Mouse (Mus musculus) right cerebral cortex, postnatal 10 days (tissue): ENCODE results near the gene Polg.

Experiments
- DNase-seq, 2 experiments: peaks; one replicate each; pipeline ENCODE4 v3.0.0; 2021; ENCODE audit warnings: low spot score in 2 of 2

Gene Polg

GRCm38 (mm10) chr7:79465461-79466044 lies 609 bp downstream of the Polg start:
- DNase-seq: peak; percentile 59 to 65

DNA sequence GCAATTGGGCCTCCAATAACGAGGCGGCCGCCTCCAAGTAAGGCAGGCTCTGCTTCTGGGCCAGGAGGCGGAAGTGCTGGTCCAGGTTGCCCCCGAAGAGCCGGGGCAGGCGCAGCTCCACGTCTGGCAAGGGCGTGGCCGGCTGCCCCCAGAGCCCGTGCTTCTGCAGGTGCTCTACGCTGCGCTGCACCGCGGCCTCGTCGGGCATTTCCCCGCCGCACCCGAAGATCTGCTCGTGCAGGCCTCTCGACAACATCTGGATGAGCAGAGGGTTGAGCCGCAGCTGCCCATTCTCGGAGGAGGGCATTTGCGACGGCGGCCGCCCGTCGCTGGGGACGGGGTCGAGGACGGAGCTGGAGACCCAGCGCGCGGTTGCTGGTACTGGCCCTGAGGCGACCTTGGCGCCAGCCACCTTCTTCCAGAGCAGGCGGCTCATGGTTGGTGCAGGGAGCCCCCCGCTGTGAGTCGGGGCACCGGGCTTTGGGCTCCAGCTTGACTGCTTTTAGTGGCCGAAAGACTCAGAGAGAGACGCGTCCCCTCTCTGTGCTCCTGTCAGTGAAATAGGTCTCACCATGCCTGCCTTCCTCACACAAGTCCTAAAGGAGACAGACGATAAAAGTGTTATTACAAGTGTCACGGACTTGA lies 1.3 kb downstream of the Polg start:
- no peak for DNase-seq

DNA sequence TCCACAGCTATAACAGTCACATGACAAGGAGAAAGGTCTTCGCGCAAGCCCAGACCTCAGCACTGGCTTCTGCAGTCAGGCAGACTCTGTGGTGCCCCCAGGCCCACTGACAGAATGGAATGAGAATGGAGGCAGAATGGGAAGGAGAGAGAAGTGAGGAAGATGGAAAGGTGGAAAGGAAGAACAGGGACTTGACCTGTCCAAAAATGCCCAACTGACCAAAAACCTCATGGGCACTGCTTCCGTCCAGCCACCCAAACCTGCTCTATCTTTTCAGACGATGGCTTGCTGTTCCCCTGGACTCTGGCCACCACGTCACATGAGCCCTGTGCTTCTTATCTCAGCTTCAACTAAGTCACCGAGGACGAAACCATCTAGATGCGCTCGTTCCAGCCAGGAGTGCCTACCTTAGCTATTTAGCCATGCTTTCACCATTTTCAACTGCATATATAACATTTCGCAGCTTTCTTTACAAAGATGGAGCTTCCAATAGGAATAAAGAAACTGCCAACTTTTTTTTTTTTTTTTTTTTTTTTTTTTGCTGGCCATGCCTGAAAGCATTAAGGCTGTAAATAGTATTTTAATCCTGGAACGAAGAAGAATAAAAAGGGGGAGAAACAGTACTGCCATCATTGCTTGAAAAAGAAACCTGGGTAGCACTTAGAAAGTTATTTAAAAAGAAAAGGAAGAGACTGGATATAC lies 2.6 kb downstream of the Polg start:
- no peak for DNase-seq

GRCm38 (mm10) chr7:79461721-79462120 lies 4.4 kb downstream of the Polg start:
- DNase-seq: no peak

- DNase-seq: no peak
Observed at GRCm38 (mm10) chr7:79447486-79447885, 18.7 kb downstream of the Polg start.

DNA sequence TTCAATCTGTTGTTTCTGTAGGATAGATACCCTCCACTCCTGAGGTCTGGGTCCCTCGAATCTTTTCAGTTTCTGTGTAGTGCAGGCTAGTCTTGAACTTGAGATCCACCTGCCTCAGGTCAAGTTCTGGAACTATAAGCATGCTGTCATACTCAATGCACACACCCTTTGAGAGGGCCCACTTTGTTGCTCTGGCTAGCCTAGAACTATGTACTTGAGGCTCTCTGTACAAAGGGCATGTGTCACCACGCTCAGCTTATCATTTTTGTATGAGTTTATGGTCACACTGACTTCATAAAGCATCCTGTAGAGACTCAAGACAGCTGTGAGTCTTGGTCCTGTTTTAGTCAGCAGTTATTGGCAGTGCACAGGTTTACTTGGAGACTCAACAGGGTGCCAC lies 19.1 kb downstream of the Polg start:
- DNase-seq: no peak

DNA sequence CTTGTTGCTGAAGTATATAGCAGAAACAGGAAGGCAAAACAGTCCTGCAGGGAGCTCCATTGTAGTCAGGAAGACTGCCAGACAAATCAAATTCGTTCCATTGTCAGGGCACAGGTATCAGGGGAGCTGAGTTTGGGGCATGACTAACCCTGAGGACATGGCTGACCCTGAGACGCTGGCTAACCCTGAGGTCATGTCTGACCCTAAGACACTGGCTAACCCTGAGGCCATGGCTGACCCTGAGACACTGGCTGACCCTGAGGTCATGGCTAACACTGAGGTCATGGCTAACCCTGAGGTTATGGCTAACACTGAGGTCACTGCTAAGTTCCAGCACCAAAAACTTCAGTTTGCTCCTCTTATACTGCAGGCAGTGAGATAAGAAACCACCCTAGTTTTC lies 26.1 kb downstream of the Polg start:
- DNase-seq: no peak

DNA sequence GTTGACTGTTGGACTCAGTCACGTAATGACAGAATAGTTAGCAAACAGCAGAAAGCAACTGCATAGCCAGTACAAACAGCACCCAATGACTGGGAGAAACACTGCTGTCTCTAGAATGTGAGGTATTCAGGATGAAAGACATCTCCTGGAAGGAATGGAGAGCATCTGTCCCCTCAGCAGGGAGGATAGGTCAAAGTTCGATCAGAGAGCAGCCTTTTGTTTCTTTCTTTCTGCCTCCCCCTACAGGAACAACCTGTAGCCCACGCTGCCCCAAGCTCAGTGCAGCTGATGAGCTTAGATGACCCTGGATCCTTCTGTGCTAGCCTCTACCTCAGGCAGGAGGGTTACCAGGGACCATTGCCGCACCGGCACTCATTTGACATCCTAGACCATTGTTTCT lies 37.9 kb downstream of the Polg start:
- no peak for DNase-seq

- no peak for DNase-seq
Observed at GRCm38 (mm10) chr7:79425804-79426203, 40.4 kb downstream of the Polg start.

DNA sequence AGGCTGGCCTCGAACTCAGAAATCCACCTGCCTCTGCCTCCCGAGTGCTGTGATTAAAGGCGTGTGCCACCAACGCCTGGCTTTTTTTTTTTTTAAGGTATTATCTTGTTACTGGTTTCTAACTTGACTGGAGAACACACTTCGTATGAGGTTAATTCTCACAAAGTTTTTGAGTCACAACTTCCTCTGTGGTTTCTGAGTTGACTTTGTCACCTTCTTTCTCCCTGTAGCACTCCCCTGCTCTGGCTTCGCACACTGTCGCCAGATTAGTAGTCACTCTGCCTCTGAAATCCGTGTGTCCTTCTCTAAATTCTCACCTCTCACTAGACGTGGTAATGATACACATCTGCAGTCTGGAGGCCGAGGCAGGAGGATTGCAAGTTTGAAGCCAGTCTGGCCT lies 43.3 kb downstream of the Polg start:
- no peak for DNase-seq

- no peak for DNase-seq
Observed at GRCm38 (mm10) chr7:79419950-79420349, 46.2 kb downstream of the Polg start.

- no peak for DNase-seq
Observed at GRCm38 (mm10) chr7:79414449-79415375, 51.5 kb downstream of the Polg start.

- DNase-seq: no peak
Observed at GRCm38 (mm10) chr7:79400296-79400695, 65.9 kb downstream of the Polg start.

DNA sequence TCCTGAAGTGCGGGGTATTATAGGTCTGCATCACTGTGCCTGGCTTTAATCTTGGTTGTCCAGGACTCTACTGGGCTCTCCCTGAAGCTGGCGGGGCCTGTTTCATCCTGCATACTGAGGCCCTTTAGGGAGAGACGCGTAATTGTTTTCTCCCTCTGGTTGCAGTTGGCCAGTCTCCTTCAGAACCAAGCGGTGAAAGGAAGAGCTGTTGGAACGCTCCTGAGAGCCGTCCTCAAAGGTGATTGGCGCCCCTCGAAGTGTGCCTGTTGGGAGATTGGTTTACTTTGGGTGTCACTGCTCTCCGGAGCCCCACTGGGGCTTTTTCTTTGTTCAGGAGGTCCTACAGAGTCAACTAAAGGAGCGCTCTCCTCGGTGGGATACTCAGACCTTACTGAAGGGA lies 67.2 kb downstream of the Polg start:
- DNase-seq: no peak

DNA sequence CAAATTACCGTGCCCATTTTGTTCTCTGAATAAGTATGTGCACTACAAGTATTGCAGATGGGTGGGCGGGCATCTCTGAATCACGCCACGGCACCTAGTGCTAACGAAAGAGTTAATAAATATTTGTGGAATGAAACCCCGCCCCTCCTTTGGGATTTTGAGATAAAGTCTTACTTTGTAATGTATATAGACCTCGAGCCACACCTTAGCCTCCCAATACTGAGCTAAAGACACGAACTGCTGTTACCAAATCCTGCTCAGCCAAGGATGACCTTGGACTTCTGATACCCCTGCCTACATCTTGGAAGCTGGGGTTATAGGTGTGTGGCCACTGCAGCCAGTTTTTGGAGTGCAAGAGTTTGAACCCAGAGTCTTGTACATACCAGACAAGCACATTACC lies 67.7 kb downstream of the Polg start:
- no peak for DNase-seq

DNA sequence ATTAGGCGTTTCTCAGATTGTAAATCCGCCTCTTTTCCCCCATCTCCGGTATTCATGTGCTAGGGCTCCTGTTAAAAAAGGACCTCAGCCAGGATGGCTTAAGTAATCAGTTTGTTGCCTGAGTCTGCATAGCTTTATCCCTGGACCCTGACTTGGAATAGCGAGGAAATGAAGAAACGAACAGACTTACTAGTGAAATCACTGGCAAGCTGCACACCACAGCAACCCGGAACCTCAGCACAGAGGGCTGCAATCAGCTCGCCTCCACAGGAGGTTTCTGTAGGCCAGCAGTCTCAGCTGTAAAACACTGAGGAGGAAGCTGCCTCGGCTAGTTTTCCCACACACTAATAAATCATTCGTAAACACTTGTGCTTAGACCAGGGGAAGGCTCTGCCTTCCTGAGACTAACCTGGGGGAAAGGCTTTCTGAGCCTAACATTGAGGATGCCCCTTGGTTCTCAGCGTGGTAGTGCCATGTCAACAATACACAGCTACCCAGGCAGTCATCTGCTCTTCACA lies 68.7 kb downstream of the Polg start:
- no peak for DNase-seq
